Mouse (Mus musculus): ENCODE measurements around the gene Gm12845. TPM values are rescaled to one million over a fixed set of nuclear protein-coding genes. Genes with fewer than 3 reads are reported as not detected.
A peak's percentile ranks its signal among the peaks of the same experiment; 100 is the strongest.

The Gm12845 gene
- not detected for polyA plus RNA-seq (2021)

- ChIA-PET POLR2A (no interaction called here), CTCF (no interaction called here)
- ATAC-seq (no peak), DNase-seq (ENCODE audit: low read depth, low spot score) (no peak)
- TF ChIP-seq CTCF (IDR thresholded peaks at IDR 0.05), result no peak
- in situ Hi-C loops (cut with MboI; ENCODE audit: low pct_unique_long_range_greater_than_20kb), result no loop called here
- peaks cover 18% of the 10 kb centered on the region for H3K27me3 ChIP-seq
Observed at GRCm38 (mm10) chr4:117724112-117724511, at the start of gene Gm12845. Gene Gm12845, plus strand, starts transcription at chr4:117724412.

GRCm38 (mm10) chr4:117676903-117677302, 47.3 kb upstream of the Gm12845 start:
- ATAC-seq (no peak), DNase-seq (ENCODE audit: low read depth, low spot score) (no peak)
- ChIA-PET POLR2A (no interaction called here), CTCF (interaction anchor here (0.9 to 1.4 kb wide), 3 partner anchors 9 to 423 kb away, joined by 3 to 5 read pairs (median 3); no protein-coding TSS in a partner anchor)
- in situ Hi-C loops (cut with MboI; ENCODE audit: low pct_unique_long_range_greater_than_20kb), result loop anchor here (10.0 kb wide), 1 partner anchor 402 kb away; no protein-coding TSS in a partner anchor
- TF ChIP-seq CTCF (IDR thresholded peaks at IDR 0.05), result no peak
- H3K27me3 ChIP-seq, result no peaks in the 10 kb centered on the region

- no peak for TF ChIP-seq CTCF (IDR thresholded peaks at IDR 0.05)
- H3K27me3 ChIP-seq, result no peaks in the 10 kb centered on the region
- DNase-seq (ENCODE audit: low read depth, low spot score) (no peak), ATAC-seq (no peak)
- ChIA-PET CTCF (no interaction called here), POLR2A (no interaction called here)
- in situ Hi-C loops (cut with MboI; ENCODE audit: low pct_unique_long_range_greater_than_20kb), result no loop called here
Observed at GRCm38 (mm10) chr4:117680963-117681362, 43.2 kb upstream of the Gm12845 start.

GRCm38 (mm10) chr4:117681931-117682461, 42.2 kb upstream of the Gm12845 start, which contains the start of gene Dmap1:
Gene Dmap1, minus strand, starts transcription at chr4:117682273.
- in situ Hi-C loops (cut with MboI; ENCODE audit: low pct_unique_long_range_greater_than_20kb), result no loop called here
- ChIA-PET CTCF (no interaction called here), POLR2A (no interaction called here)
- ATAC-seq (peak; percentile 81), DNase-seq (ENCODE audit: low read depth, low spot score) (peak; percentile 43)
- no peak for TF ChIP-seq CTCF (IDR thresholded peaks at IDR 0.05)
- no peaks in the 10 kb centered on the region for H3K27me3 ChIP-seq

- H3K27me3 ChIP-seq, result peaks cover 4% of the 10 kb centered on the region
- ChIA-PET POLR2A (no interaction called here), CTCF (no interaction called here)
- in situ Hi-C loops (cut with MboI; ENCODE audit: low pct_unique_long_range_greater_than_20kb), result no loop called here
- ATAC-seq (no peak), DNase-seq (ENCODE audit: low read depth, low spot score) (no peak)
- TF ChIP-seq CTCF (IDR thresholded peaks at IDR 0.05), result no peak
Observed at GRCm38 (mm10) chr4:117682463-117682862, 41.7 kb upstream of the Gm12845 start.

GRCm38 (mm10) chr4:117683048-117683768, 41.0 kb upstream of the Gm12845 start:
- POLR2A ChIA-PET, result no interaction called here
- in situ Hi-C loops (cut with MboI; ENCODE audit: low pct_unique_long_range_greater_than_20kb), result no loop called here
- ATAC-seq, result no peak
- no peak for TF ChIP-seq CTCF (IDR thresholded peaks at IDR 0.05)
- DNase-seq (ENCODE audit: low read depth, low spot score), result no peak
- CTCF ChIA-PET, result no interaction called here
- peaks cover 4% of the 10 kb centered on the region for H3K27me3 ChIP-seq

GRCm38 (mm10) chr4:117686354-117686753, 37.9 kb upstream of the Gm12845 start:
- TF ChIP-seq CTCF (IDR thresholded peaks at IDR 0.05), result no peak
- DNase-seq (ENCODE audit: low read depth, low spot score) (no peak), ATAC-seq (no peak)
- H3K27me3 ChIP-seq, result peaks cover 4% of the 10 kb centered on the region
- ChIA-PET CTCF (no interaction called here), POLR2A (interaction anchor here (1.0 kb wide), 1 partner anchor 97 kb away, joined by 3 read pairs; no protein-coding TSS in a partner anchor)
- in situ Hi-C loops (cut with MboI; ENCODE audit: low pct_unique_long_range_greater_than_20kb), result no loop called here

- ChIA-PET CTCF (interaction anchor here (0.8 kb wide), 1 partner anchor 9 kb away, joined by 3 read pairs; no protein-coding TSS in a partner anchor), POLR2A (no interaction called here)
- in situ Hi-C loops (cut with MboI; ENCODE audit: low pct_unique_long_range_greater_than_20kb), result no loop called here
Observed at GRCm38 (mm10) chr4:117705361-117705760, 18.9 kb upstream of the Gm12845 start.

GRCm38 (mm10) chr4:117708780-117709550, 15.2 kb upstream of the Gm12845 start:
- POLR2A ChIA-PET, result no interaction called here
- peaks cover 6% of the 10 kb centered on the region for H3K27me3 ChIP-seq
- no peak for ATAC-seq
- CTCF ChIA-PET, result no interaction called here
- no peak for TF ChIP-seq CTCF (IDR thresholded peaks at IDR 0.05)
- no peak for DNase-seq (ENCODE audit: low read depth, low spot score)
- in situ Hi-C loops (cut with MboI; ENCODE audit: low pct_unique_long_range_greater_than_20kb), result no loop called here

More at GRCm38 (mm10) chr4:117705361-117705760, 18.9 kb upstream of the Gm12845 start:
- peaks cover 11% of the 10 kb centered on the region for H3K27me3 ChIP-seq
- ATAC-seq (no peak), DNase-seq (ENCODE audit: low read depth, low spot score) (no peak)
- peak; percentile 46 for TF ChIP-seq CTCF (IDR thresholded peaks at IDR 0.05)

GRCm38 (mm10) chr4:117712314-117712713, 11.9 kb upstream of the Gm12845 start:
- TF ChIP-seq CTCF (IDR thresholded peaks at IDR 0.05), result no peak
- ChIA-PET POLR2A (no interaction called here), CTCF (no interaction called here)
- ATAC-seq, result no peak
- in situ Hi-C loops (cut with MboI; ENCODE audit: low pct_unique_long_range_greater_than_20kb), result loop anchor here (10.0 kb wide), 1 partner anchor 52 kb away; the partner anchor contains the start of gene Klf17
- no peak for DNase-seq (ENCODE audit: low read depth, low spot score)
- peaks cover 4% of the 10 kb centered on the region for H3K27me3 ChIP-seq
